Mouse (Mus musculus): ENCODE measurements around the gene Kremen2.

DNA sequence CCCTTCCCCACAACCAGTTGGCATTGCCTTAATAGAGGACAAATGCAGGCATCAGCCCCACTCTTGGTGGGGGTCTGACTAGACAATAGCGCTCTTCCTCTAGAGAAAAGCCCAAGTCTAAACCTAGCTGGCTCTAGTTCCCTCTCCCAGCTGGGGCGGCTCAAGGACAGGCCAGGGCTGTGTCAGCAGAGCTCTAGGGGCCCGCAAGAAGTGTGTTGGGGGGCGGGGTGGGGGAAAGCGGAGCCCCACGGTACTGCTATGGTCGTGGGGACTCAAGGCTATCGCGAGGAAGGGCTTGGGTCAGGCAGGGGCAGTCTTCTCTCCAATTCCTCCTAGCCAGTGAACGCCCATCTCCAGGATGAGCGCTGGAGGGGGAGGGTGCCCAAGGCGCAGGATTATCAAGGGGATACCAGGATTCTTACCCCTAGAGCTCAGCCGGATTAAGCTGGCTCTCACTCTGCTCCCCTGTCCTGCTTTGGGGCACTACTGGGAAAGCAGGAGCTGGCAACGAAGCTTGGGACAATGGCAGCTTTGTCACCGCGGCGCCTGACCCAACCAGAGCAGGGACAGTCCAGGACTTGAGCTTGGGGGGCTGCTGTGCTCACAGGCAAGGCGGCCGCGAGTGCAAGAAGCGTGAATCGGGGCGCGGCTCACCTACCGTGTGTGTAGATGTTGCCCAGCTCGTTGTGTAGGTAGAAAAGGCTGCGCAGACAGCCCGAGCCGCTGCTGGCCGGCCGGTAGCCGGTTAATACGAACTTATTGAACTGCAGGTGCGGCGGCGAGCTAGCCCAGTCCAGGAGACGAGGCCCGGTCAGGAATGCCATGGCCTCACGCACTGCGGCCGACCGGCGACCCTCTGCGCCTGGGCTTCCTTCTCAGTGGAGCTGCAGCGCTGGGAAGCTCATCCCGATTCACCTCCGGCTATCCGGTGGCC lies 6.2 kb downstream of the Kremen2 start:
- TF ChIP-seq POLR2A (IDR thresholded peaks at IDR 0.05; ENCODE audit: extremely low read depth, insufficient read depth, low read length) (no peak), CTCF (IDR thresholded peaks at IDR 0.05; ENCODE audit: low read depth, low read length) (no peak)

Data from liver, adult 2 months (tissue).